Mouse (Mus musculus): ENCODE measurements around the gene Ubr1.

DNA sequence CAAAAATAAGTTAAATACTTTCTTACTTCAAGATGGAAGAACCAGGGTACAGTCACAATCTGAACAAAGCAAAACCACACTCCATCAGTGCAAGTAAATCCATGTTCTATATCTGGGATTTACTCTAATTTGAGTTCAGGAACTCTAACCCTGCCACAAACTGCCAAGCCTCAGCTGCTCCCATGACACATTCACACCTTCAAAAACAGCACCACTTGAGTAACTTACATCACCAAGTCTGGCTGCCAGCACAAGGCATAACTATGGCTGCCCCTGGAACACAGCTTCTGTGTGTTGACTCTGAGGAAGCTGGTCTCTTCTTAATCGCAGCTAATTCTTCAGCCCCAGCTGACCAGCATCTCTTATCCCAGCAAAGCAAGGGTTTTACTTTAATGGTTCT, 46.6 kb upstream of the Ubr1 start:
- TF ChIP-seq CTCF (IDR thresholded peaks at IDR 0.05; ENCODE audit: borderline replicate concordance, insufficient read depth, low read depth, low read length): no peak
- no peak for TF ChIP-seq POLR2A (IDR thresholded peaks at IDR 0.05; ENCODE audit: borderline replicate concordance, insufficient read depth, low read length)
